Mouse (Mus musculus) bone marrow macrophage, adult 2 months (primary cell): ENCODE measurements around the gene Osbpl10.

ENCODE experiments used
- CTCF ChIP-seq: IDR thresholded peaks from 2 replicates; pipeline ENCODE4 v1.5.1; 2012; ENCODE audit warnings: low read depth, mild to moderate bottlenecking, low read length, moderate library complexity
- POLR2A ChIP-seq: IDR thresholded peaks from 2 replicates; pipeline ENCODE4 v1.6.1; 2012; ENCODE audit warnings: mild to moderate bottlenecking, low read depth, low read length, borderline replicate concordance

- TF ChIP-seq CTCF = no peak
- TF ChIP-seq POLR2A = no peak
Observed at GRCm38 (mm10) chr9:115055041-115055830, 76.9 kb downstream of the Osbpl10 start.
